Comparison of ENCODE assay signal across 13 mouse cellular contexts in the genomic region with DNA sequence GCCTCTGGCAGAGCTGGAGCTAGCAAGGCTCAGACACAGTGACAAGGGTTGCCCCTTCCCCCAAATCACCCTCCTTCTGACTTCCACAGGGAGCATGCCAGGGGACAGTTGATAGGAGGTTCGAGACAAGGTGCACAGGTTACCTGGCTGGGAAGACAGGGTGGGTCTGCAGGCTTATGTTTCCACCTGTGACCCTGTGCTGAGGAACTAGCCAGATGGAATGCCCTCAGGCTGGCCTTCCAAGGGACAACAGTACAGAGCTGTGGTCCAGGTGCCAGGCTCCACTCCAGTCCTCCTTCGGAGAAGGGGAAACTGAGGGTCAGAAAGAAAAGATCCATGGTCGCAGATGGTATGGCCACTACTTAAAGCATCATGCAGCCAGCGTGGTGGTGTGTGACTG.
A peak's percentile ranks its signal among the peaks of the same experiment; 100 is the strongest.
DNase-seq lines count a peak whose midpoint lies in the region; ATAC-seq and TF ChIP-seq lines count a peak whose summit lies in the region.
"Had no signal": no experiment of that assay in that cellular context is flagged by ENCODE, and none has a peak within 500 bp of the region (broad histone marks: within the 10 kb centered on the region; RNA-seq: fewer than 3 reads in every experiment).

No protein-coding gene starts in this region.

- 87% methylated on average over 4 of the region's 4 CpGs for WGBS in hindbrain, embryonic 13.5 days
- 71% methylated on average over 4 of the region's 4 CpGs for WGBS in hindbrain, embryonic 16.5 days
- WGBS in neural tube, embryonic 15.5 days = 85% methylated on average over 4 of the region's 4 CpGs

- no peak overlapping the region for H3K4me3 ChIP-seq in hindbrain, embryonic 13.5 days
- H3K4me3 ChIP-seq in hindbrain, embryonic 16.5 days (ENCODE audit: low read length) = no peak overlapping the region
- no peak overlapping the region for H3K4me3 ChIP-seq in left cerebral cortex, adult 2 months
- no peak overlapping the region for H3K4me3 ChIP-seq in neural tube, embryonic 15.5 days (replicated peaks)
- H3K4me3 ChIP-seq: embryonic facial prominence, embryonic 13.5 days; embryonic facial prominence, embryonic 15.5 days; erythroblast, embryonic 14.5 days; forebrain, embryonic 10.5 days; forebrain, embryonic 12.5 days had no signal

- no peak overlapping the region for H3K4me2 ChIP-seq in hindbrain, embryonic 13.5 days
- H3K4me2 ChIP-seq in hindbrain, embryonic 16.5 days (ENCODE audit: low read length) = no peak overlapping the region
- H3K4me2 ChIP-seq in neural tube, embryonic 15.5 days = no peak overlapping the region
- H3K4me2 ChIP-seq: forebrain, embryonic 12.5 days had no signal

- H3K27ac ChIP-seq in hindbrain, embryonic 13.5 days = peak overlapping the region; percentile 76; the same call in 1 of the 2 replicates
- no peak overlapping the region; the same call in none of the 2 replicates for H3K27ac ChIP-seq in hindbrain, embryonic 16.5 days (ENCODE audit: low read depth, low read length)
- peak overlapping the region; percentile 50; the same call in 1 of the 2 replicates for H3K27ac ChIP-seq in left cerebral cortex, adult 2 months
- H3K27ac ChIP-seq in neural tube, embryonic 15.5 days (replicated peaks) = peak overlapping the region; percentile 79; the same call in 1 of the 2 replicates
- H3K27ac ChIP-seq: embryonic facial prominence, embryonic 13.5 days; forebrain, embryonic 10.5 days; forebrain, embryonic 12.5 days had no signal

- H3K9ac ChIP-seq in hindbrain, embryonic 13.5 days = no peak overlapping the region
- no peak overlapping the region for H3K9ac ChIP-seq in hindbrain, embryonic 16.5 days (ENCODE audit: low read depth, low read length)
- no peak overlapping the region for H3K9ac ChIP-seq in neural tube, embryonic 15.5 days (replicated peaks)
- H3K9ac ChIP-seq: embryonic facial prominence, embryonic 15.5 days; forebrain, embryonic 12.5 days had no signal

- H3K4me1 ChIP-seq in hindbrain, embryonic 13.5 days (replicated peaks) = peaks cover 22% of the 10 kb centered on the region
- peaks cover 9% of the 10 kb centered on the region for H3K4me1 ChIP-seq in hindbrain, embryonic 16.5 days (ENCODE audit: control insufficient read depth, insufficient read depth, low read depth, low read length)
- peaks cover 13% of the 10 kb centered on the region for H3K4me1 ChIP-seq in neural tube, embryonic 15.5 days
- H3K4me1 ChIP-seq: forebrain, embryonic 10.5 days had no signal

- H3K9me3 ChIP-seq in hindbrain, embryonic 13.5 days = no peaks in the 10 kb centered on the region
- no peaks in the 10 kb centered on the region for H3K9me3 ChIP-seq in hindbrain, embryonic 16.5 days (ENCODE audit: control insufficient read depth, low read length)
- no peaks in the 10 kb centered on the region for H3K9me3 ChIP-seq in neural tube, embryonic 15.5 days (replicated peaks)
- H3K9me3 ChIP-seq: embryonic facial prominence, embryonic 13.5 days; embryonic facial prominence, embryonic 15.5 days; forebrain, embryonic 10.5 days; forebrain, embryonic 12.5 days had no signal

- peaks cover 56% of the 10 kb centered on the region for H3K36me3 ChIP-seq in hindbrain, embryonic 13.5 days
- 0 out of 2 replicates have a peak, but pooled peaks cover 9% of the 10 kb centered on the region for H3K36me3 ChIP-seq in hindbrain, embryonic 16.5 days (ENCODE audit: control insufficient read depth, insufficient read depth, low read length)
- peaks cover 43% of the 10 kb centered on the region for H3K36me3 ChIP-seq in neural tube, embryonic 15.5 days
- H3K36me3 ChIP-seq: embryonic facial prominence, embryonic 13.5 days; embryonic facial prominence, embryonic 15.5 days had no signal

- DNase-seq in cerebellum, postnatal 10 days = peak; percentile 53 to 66
- no peak for DNase-seq in cerebellum, adult 11-12 months
- DNase-seq in left cerebral cortex, adult 2 months (ENCODE audit: extremely low spot score in 1 of 2, low spot score in 2 of 2) = no peak
- no peak for DNase-seq in left cerebral cortex, adult 18-20 months (ENCODE audit: low spot score in 2 of 2)
- DNase-seq in heart, postnatal 25 days (ENCODE audit: low spot score) = no peak

- ATAC-seq in hindbrain, embryonic 13.5 days (ENCODE audit: low FRiP score) = no peak
- no peak for ATAC-seq in hindbrain, embryonic 16.5 days
- no peak for ATAC-seq in neural tube, embryonic 15.5 days (ENCODE audit: low FRiP score)

- intact Hi-C loops in left cerebral cortex, adult 2 months (cut with DNase I) = loop anchor here (1.0 kb wide), 1 partner anchor 191 kb away; no protein-coding TSS in a partner anchor
- intact Hi-C loops in heart, postnatal 25 days (cut with DNase I) = loop anchor here (2.0 to 10.0 kb wide), 2 partner anchors 191 to 259 kb away; no protein-coding TSS in a partner anchor

- H3K27me3 ChIP-seq in hindbrain, embryonic 13.5 days = peaks cover 28% of the 10 kb centered on the region
- peaks cover 21% of the 10 kb centered on the region for H3K27me3 ChIP-seq in hindbrain, embryonic 16.5 days (replicated peaks; ENCODE audit: control insufficient read depth, insufficient read depth, low read length)
- peaks cover 28% of the 10 kb centered on the region for H3K27me3 ChIP-seq in neural tube, embryonic 15.5 days (replicated peaks)

- TF ChIP-seq CTCF in left cerebral cortex, adult 2 months (IDR thresholded peaks at IDR 0.05) = no peak

Comparison
In these comparisons a context has a peak if more than half of its experiments do, and no peak if none do; other contexts are left out.
1. DNase-seq: peak in cerebellum, postnatal 10 days (2 of 2); none in cerebellum, adult 11-12 months (single experiment), left cerebral cortex, adult 2 months (0 of 2), left cerebral cortex, adult 18-20 months (0 of 2) and heart, postnatal 25 days (single experiment).